Mouse (Mus musculus): ENCODE measurements around the gene Helz. TPM values are rescaled to one million over a fixed set of nuclear protein-coding genes. Genes with fewer than 3 reads are reported as not detected.
"Not testable (repeated sequence)": the region's sequence is repeated elsewhere in the genome, so short reads cannot be mapped to it uniquely, and the experiment has no call there.

The Helz gene
- 10 to 100 TPM; 17.1 to 25.7 TPM for total RNA-seq (2021)
- long read RNA-seq, experiment 1, full-length matches to known transcripts: 3 of 13 reads
- long read RNA-seq, experiment 1, partial matches to known transcripts: 5 of 13 reads
- long read RNA-seq, experiment 1, other reads (novel, unspliced or antisense): 5 of 13 reads
- long read RNA-seq, experiment 2, partial matches to known transcripts: 2 of 9 reads
- long read RNA-seq, experiment 2, other reads (novel, unspliced or antisense): 7 of 9 reads

DNA sequence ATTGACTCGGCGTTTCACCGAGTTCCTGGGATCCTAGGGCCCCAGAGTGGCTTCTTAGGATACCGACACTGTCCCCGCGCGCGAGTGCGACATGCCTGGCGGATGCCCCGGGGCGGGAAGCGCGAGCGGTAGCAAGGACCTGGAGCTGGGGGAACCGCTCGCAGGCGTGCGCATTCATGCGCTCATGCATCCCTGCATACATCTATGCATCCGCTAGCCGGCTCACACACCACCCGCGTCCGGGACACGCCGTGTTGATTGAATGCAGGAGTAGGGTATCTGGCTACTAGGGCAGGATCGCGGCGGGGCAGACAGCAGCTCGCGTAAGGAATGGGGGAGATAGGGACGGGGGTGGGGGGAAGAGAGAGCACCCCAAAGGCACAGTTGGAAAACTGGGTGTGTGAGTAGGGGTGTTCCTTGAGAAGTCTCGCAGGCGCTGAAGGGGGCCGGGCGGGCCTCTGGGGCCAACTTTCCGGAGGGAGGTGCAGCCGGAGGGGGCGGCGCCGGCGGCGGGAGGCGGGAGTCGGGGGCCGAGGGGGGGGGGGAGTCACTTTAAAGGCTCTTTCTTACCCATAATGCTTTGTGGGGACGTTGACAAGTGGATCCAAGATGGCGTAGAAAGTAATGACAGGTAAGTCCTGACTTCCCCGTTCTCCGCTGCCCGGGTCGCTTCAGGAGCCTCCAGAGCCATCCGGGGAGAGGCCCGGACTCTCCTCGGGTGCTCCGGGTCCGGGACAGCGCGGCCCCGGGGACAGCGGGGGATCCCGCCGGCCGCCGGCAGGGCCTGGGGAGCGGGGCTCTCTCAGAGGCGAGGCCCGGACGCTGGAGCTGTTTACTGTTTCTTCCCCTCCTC, at the start of gene Helz:
TSS of gene Helz (plus strand) at position 580 of the 853 bp plus-strand sequence.
- peak; percentile 65 for DNase-seq

DNA sequence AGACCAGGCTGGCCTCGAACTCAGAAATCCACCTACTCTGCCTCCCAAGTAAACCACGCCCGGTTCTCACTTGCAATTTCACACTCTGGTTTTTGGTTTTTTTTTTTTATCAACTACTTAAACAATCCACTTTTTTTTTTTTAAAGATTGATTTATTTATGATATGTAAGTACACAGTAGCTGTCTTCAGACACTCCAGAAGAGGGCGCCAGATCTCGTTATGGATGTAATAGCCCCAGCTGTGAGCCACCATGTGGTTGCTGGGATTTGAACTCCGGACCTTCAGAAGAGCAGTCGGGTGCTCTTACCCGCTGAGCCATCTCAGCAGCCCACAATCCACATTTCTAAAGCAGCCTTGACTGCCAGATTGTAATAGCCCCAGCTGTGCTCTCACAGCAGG, 44.9 kb upstream of the Helz start:
- no peak for DNase-seq

DNA sequence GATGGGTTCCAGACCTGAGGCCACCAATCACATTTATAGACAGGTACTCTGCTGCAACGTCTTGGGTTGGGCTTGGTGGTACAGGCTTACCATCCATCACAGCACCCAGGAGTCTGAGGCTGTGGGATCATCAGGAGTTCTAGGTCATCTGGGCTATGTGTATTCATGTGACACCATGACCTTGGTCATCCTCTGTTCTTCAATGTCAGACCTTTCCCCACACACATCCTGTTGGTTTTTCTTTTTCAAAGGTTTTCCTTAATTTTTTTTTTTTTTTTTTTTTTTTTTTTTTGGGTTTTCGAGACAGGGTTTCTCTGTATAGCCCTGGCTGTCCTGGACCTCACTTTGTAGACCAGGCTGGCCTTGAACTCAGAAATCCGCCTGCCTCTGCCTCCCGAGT, 43.4 kb upstream of the Helz start:
- DNase-seq: not testable (repeated sequence)

DNA sequence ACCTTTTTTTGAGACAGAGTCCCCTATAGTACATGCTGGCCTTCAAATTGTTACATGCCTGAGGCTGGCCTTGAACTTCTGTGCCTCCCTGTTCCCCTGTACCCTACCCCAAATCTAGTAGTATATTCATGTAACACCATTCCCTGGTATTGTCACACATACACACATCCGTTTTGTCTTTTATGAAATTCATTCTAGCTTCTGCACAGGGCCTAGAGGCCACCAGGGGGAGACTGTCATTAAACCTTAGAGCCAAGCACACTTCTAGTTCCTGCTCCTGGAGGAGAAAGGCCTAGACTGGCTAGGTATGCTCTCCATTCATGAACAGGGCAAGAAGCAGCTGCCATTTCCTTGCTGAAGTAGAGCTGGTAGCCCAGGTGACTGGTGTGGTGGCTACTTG, 41.5 kb upstream of the Helz start:
- no peak for DNase-seq

DNA sequence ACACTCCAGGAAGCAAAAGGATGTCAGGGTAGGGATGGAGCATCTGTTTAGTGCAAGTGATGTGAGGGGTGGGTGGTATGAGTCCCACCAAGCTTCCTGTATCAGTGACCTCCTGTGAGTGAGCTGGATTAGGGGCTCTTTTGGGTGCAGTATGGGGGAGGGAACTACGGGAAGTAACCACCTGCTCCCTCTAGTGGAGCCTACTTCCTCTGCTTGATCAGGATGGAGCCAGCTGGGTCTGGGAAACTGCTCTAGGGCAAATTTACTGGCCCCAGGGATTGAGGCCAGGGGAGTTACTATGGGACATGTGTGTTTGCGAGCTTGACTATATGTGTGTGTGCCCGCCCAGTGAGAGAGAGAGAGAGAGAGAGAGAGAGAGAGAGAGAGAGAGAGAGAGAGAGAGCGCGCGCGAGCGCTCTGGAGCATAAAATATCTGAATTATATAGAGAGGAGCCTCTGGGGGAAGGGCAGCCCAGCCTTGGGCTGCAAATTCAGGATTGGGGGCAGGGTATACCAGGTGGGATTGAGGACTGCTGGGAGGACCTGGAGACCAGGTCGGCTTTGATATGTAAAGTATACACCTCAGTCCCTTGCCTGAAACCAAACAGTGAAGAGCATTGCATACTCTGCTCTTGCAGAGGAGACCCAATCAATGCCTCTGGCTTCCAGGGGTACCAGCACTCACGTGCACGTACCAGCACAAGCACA, 37.9 kb upstream of the Helz start:
- no peak for DNase-seq

DNA sequence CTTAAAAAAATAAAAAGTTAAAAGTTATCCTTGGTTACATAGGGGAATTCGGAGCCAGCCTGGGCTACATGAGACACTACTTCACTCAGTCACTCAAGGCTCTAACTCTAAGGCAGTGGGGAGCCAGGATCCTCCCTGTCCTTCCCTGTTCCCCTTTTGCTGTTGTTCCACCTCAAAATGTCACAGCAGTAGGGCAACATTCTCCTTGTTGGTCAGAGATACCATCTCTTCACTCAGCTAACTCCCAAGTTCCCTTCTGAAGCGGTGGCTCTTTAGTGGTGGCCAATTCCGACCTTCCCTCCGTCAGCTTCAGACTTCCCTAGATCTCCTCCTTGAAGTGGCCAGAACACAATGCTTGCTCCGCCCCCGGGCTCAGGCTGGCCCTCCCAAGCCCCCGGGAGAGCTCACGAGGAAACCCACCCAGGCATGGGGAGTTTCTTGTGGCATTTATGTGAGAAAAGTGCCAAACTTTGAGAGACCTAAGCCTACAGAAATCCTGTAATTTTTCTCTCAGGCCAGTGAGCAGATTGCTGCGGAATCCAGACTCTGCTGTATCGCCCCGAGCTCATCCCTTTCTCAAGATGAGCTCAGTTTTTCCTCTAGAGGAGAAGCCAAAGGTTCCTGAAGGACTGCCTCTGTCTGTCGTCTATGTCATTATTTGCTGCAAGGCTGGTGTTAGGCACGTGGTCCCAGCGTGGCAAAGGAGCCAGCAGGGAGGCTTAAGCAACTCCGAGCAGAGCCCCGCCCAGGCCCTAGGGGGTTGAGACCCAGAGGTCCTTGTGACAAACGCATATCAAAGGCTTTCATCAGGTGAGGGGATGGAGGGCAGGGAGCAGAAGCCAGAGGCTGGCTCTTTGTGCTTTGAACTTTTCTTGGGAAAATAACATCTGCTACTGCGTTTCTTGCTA, 37.1 kb upstream of the Helz start:
- peak; percentile 38 for DNase-seq

DNA sequence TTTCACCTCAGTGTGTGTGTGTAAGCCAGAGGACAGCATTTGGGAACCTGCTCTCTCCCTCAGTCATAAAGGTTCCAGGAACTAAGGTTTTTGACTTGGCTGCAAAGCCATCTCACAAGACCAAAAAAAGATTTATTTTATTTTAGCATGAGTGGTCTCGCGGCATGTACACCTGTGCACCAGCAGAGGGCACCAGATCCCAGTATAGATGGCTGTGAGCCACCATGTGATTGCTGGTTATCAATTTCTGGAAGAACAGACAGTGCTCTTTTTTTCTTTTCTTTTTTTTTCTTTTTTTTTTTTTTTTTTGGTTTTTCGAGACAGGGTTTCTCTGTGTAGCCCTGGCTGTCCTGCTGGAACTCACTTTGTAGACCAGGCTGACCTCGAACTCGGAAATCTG, 35.8 kb upstream of the Helz start:
- DNase-seq: peak; percentile 63

DNA sequence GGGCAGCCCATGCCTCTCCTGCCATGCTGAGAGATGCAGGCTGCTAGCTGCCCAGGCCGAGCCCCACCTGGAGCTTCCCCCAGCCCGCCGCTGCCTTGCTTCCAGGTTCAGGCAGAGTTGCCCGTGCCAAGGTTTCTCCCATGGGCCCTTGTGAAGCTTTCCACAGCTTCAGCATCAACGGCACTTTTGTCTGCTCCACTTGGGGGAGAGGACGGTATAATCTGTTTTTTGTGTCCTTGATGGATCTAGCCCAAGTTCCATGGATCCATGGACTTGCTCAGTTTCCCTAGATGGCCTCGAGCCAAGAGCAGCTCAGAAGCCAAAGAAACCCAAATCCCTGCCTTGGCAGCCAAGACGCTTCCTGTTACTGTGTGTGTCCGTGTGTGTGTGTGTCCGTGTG, 34.7 kb upstream of the Helz start:
- no peak for DNase-seq

DNA sequence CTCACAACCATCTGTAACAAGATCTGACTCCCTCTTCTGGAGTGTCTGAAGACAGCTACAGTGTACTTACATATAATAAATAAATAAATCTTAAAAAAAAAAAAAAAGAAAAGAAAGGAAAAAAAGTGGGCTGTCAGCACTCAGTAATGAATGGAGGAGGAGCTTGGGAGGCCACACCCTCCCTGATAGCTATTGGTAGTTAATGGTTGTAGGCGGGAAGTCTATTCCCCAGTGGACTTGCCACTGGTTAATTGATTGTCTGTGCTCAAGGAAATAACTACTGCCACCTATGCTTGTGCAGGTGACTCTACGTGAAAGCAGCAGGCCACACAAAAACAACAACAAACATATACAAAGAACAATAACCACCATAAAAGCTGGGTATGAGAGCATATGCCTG, 31.3 kb upstream of the Helz start:
- no peak for DNase-seq

DNA sequence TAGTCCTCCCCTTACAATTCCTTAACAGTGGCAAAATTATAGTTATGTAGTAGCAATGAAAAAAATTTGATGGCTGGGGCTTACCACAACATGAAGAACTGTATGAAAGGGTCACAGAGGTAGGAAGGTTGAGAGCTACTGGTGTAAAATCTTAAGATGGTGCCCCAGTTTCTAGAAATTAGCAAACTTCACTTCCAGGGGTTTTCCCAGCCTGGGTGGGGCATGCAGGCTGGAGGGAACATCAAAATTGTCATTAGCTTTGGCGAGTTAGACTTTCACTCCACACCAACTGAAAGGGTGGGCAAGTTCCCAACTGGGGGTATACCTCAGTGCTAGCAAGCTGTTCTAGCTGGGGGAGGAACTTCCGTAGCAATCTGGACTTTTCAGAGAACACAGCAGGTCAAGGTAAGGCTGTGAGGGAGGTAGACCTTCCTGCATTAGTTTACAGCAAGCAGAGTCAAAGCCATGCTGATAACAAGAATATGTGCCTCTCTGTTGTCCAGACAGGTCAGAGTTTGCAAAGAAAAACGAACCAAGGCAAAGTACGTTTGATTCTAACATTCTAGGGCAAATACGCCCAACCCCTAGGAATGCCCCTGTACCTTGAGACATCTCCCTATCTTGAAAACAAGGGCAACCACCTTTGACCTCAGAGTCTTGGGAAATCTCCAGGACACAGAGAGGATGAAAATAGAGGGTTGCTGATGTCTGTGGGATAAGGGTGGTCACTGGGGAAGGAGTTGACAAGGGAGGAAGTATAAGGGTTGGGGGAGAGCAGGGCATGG, 28.9 kb upstream of the Helz start:
- DNase-seq: no peak

DNA sequence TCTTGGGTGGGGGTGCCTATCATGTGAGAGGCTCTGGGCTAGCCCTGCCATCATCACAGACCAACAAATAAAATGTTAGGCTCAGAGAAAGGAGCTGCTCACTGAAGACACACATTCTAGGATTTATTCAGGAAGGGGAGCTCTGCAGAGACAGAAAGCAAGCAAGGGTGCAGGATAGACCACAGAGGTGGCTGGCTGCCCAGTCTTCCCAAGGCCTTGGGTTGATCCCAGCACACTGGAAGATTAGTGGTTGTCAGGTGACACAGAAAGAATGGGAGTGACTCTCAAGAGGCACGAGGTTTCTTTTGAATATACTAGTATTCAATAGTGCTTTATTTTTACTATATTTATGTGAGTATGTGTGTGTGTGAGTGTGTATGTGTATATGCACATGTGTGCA, 26.6 kb upstream of the Helz start:
- no peak for DNase-seq

DNA sequence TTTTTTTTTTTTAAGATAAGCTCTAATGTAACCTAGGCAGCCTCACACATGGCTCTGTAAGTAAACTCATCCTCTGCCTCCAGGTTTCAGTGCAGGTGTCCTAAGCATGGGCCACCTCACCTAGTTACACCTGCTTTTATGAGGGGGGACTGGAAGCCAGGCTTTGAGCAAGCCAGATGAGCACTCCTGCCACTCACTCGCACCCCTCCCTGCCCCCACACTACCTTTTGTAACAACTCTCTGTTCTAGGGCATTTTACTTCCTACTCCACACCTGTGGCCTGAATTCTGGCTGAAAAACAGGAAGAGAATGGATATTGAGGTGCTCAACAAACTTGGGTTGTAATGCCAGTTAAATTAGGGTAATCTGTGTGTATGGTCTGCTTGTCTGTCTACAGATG, 22.8 kb upstream of the Helz start:
- DNase-seq: no peak

DNA sequence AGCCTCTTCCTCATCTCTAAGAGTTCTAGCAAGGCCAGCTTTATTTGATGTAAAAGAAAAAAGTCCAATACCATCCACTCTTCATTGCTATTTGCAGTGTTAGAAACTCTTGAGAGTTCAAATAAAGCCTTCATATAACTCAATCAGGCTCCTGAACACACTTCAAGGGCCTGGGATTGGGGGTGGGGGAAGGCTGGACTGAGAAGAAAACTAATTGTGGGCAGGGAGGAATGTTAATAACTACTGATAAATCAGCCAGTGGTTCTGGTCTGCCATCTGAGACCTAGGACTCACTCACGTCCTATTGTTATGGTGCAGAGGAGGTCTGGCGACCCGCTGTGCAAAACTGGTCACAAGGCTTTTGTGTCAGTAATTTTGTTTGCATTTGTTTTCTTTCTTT, 20.1 kb upstream of the Helz start:
- no peak for DNase-seq

DNA sequence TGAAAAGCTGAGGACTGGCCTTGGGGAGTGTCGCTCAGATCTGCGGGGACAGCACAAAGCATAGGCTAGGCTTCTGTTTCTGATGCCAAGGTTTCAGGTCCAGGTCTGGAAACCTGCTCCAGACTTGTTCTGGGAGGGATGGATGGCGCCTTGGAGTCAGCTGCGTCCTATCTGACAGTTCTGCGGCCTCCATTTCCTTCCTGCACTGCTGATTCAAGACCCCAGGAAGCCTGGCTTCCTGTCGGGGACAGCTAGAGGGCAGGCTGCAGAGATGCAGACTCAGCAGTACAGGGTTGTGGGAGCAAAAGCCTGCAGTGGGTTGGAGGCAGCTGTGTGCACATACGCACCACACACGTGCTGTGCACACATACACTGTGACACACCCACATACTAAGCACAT, 18.4 kb upstream of the Helz start:
- DNase-seq: no peak

DNA sequence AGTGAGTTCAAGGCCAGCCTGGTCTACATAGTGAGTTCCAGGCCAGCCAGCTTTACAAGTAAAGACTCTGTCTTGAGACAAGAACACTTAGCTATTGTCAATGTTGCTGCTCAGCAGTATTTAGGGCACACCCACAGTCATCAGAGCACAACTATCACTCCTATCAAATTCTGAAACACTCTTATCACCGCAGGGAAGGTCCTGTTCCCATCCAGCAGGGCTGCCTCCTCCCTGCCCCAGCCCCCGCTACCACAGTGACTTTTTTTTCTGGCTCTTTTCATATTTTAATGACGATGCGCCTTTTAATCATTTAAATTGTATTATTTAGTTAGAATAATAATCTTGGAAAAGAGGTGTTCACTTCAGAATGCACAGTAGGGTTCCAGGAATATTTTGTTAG, 16.3 kb upstream of the Helz start:
- DNase-seq: no peak

DNA sequence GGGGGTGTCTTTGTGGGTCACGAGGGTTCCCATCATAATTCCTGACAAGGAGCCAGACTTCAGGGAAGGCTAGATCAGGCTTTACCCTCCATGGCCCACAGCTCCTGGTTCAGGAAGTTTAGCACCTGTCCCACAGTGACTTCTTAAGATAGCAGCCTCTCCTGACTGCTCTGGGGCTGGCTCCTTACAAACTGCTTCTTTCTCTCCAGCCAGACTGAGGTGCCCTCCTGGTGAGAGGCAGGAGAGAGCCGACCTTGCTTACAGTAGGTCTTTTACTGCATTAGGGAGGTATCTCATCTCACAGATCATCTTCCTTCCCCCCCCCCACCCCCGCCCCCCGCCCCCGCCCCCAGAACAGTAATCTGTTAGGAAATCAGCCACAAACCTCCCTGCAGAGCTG, 15.5 kb upstream of the Helz start:
- no peak for DNase-seq

DNA sequence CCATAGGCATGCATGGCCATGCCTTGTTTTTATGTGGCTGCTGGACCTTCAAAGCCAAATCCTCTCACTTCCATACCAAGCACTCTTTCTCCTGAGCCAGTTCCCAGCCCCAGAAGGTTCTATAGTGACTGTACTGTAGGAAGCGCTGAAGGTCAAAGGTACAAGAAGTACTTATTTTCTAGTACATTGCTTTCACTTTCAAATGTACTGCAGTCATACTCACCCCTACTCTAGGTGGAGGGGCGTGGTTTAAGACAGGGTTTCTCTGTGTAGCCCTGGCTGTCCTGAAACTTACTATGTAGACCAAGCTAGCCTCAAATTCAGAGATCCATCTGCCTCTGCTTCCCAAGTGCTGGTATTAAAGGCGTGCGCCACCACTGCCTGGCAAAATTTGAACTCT, 8.7 kb upstream of the Helz start:
- DNase-seq: no peak

DNA sequence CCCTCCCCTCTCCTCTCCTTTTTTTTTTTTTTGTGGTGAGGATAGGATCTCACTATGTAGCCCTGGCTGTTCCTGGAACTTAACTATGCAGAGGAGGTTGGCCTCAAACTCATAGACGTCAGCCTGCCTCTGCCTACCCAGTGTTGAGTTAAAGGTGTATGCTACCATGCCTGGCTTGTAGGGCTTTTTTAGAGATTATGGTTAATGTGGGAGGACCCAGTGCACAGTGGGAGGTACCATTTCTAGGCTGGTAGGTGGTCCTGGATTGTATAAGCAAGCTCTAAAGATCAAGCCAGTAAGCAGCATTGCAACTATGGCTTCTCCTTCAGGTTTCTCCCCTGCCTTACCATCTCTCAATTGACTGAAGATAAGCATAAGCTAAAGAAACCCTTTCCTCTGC, 7.4 kb upstream of the Helz start:
- no peak for DNase-seq

DNA sequence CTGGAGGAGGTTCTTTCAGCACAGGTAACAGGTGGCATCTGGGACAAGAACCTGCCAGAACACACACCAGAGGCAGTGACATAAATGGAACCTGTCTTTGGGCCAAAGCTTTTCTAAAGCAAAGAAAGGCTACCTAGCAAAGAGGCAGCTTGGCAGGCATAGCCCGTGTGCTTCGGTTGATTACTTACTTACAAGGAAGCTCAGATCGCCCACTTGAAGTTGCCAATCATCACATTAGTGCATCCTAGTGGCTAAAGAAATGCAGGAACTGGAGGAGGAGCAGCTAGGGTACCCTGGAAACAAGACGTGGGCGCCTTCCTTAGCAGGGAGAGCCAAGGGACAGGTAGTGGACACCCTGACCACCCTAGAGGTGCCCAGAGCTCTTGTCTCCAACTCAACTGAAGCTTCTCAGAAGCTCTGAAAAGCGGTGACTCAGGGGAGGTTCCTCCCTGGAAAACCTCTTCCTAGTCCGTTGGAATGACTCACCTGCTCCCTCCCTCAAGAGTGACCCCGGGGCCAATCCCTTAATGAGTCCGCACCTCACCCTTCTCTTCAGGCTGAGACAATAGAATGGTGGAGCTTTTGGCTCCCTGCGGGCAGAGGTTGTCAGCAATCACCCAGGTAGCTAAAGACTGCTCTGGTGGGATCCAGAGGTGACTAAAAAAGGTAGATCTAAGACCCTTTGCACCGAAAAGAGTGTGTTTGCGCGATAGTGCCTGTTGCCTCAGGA, 1.8 kb upstream of the Helz start:
- no peak for DNase-seq

DNA sequence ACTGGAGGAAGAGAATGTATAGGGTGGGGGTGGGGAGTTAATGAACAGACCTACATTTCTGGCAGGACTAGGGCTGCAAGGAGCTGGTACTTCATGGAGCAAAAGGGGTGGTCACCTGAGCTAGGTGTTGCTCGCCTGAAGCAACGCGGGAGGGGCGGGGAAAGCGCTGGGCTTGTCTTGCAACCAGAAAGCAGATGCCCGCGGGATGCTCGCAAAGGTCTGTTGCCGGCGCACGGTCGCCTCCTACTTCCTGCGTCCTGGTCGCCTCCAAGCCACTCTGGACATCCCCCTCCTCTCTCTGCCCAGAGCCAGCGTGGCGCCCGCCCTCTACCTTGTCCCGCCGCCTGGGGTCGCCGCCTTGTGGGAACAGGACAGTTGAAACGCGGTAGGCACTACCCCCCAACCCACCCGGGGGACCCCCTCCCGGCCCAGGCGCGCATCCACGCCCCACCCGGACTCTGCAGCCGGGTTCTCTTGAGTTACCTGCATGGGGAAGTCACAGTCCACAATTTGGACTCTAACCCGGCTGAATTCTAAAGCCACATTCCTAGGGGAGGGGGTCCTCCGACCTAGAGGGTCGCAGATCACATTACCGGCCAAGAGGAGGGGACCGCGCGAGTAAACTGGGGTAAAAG, 946 bp upstream of the Helz start:
- DNase-seq: peak; percentile 23
